Mouse (Mus musculus) spleen, adult 2 months (tissue): ENCODE data around the gene Ndufb4.

ENCODE experiments used
- CTCF ChIP-seq: fragments of 200-500 bp; IDR thresholded peaks from 2 replicates; pipeline ENCODE4 v1.5.1; 2011; ENCODE audit warnings: mild to moderate bottlenecking, inconsistent platforms; ENCODE audit not compliant: insufficient read depth, insufficient read length, insufficient replicate concordance; ENCODE audit errors: extremely low read depth
- POLR2A ChIP-seq: fragments of 200-500 bp; IDR thresholded peaks from 2 replicates; pipeline ENCODE4 v1.6.1; 2011; ENCODE audit warnings: low read depth, low read length, inconsistent platforms

GRCm38 (mm10) chr16:37635095-37635494, 19.2 kb downstream of the Ndufb4 start:
- TF ChIP-seq POLR2A: no peak
- TF ChIP-seq CTCF: no peak
